Mouse (Mus musculus) megakaryocyte-erythroid progenitor cell, adult 5 weeks (primary cell): Measurements from ENCODE around the gene Gm8165. TPM values are rescaled to one million over a fixed set of nuclear protein-coding genes. Genes with fewer than 3 reads are reported as not detected.

Experiments
- polyA plus RNA-seq: library from polyadenylated mRNA; stranded (reverse); fragments of >175 nt; gene quantifications from 2 replicates; pipeline ENCODE4 v1.2.3, GENCODE M21; 2012

Gene Gm8165
- not detected in 2 replicates for polyA plus RNA-seq

GRCm38 (mm10) chr14:43677099-43677498 lies at the start of gene Gm8165:
Gene Gm8165 (minus strand): TSS chr14:43677199.

DNA sequence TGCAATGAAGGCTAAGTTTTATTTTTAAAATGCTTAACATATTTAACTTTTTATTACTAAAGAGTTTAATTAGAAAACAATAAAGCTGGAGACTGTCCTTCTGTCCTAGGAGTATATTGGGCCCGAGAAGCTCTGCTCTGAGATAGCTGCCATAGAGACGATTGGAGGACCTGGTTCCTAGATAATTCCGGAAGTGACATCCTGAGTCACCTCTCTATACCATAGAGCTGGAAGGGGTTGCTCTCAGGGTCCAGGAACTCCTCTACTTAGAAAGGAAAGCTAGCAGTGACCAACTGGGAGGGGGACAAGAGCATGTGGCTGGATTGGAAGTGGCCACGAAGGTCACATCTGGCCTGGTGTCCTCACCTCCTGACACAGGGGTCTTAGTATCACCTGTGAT lies 20.6 kb upstream of the Gm8165 start, which contains the start of gene Gm7324:
Gene Gm7324, plus strand, starts transcription at position 208 of the 400 bp plus-strand sequence.

Other genes starting within 250 kb of the Gm8165 start
- not detected in 2 replicates for gene Gm5799, start 133.6 kb downstream of the Gm8165 start, polyA plus RNA-seq
- gene Gm17654, start 98.1 kb downstream of the Gm8165 start, polyA plus RNA-seq, result not detected in 2 replicates
- not detected in 2 replicates for gene Gm10375, start 69.2 kb downstream of the Gm8165 start, polyA plus RNA-seq
- 0.11 and 0.13 TPM in 2 replicates for gene Gm7324, start 20.6 kb upstream of the Gm8165 start, polyA plus RNA-seq
- not detected in 2 replicates for gene Gm16506, start 50.3 kb upstream of the Gm8165 start, polyA plus RNA-seq
- not detected in 2 replicates for gene Gm6526, start 70.7 kb upstream of the Gm8165 start, polyA plus RNA-seq
- not detected in 2 replicates for gene Gm8180, start 107.5 kb upstream of the Gm8165 start, polyA plus RNA-seq
- gene Ear1, start 198.3 kb upstream of the Gm8165 start, polyA plus RNA-seq, result 0.12 and 0.15 TPM in 2 replicates
- gene Ear10, start 246.4 kb upstream of the Gm8165 start, polyA plus RNA-seq, result not detected in 2 replicates
- 0.29 and 0.31 TPM in 2 replicates for gene Gm8113, start 248.2 kb upstream of the Gm8165 start, polyA plus RNA-seq